Mouse (Mus musculus) right cerebral cortex, postnatal 10 days (tissue): ENCODE data around the gene Gm32802.
"Not testable (repeated sequence)": the region's sequence is repeated elsewhere in the genome, so short reads cannot be mapped to it uniquely, and the experiment has no call there.

Experiments
- DNase-seq, 2 experiments: peaks; one replicate each; pipeline ENCODE4 v3.0.0; 2021; ENCODE audit warnings: low spot score in 2 of 2

Gm32802 gene

GRCm38 (mm10) chr10:118258388-118258787, at the start of gene Gm32802:
Gene Gm32802 (plus strand): TSS chr10:118258688.
- not testable (repeated sequence) for DNase-seq

- not testable (repeated sequence) for DNase-seq
These were observed 42.6 kb upstream of the Gm32802 start for GRCm38 (mm10) chr10:118215719-118216393.

DNA sequence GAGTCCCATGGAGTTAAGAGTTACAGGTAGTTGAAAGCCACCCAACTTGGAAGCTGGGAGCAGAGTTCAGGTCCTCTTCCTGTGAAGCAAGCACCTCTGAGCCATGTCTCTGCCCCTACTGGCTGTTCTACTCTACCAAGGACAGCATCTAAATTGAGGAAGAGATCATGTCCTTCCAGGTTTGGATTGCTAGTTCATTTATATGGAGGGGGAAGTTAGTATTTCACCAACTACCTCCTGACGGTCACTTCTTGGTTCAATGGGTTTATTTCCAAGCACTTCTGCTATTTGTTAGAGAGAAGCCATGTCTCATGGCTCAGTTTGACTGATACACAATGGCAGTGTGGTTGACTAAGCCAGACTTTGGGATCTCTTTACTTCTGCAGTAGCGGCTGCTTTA, 30.9 kb upstream of the Gm32802 start:
- not testable (repeated sequence) for DNase-seq

DNA sequence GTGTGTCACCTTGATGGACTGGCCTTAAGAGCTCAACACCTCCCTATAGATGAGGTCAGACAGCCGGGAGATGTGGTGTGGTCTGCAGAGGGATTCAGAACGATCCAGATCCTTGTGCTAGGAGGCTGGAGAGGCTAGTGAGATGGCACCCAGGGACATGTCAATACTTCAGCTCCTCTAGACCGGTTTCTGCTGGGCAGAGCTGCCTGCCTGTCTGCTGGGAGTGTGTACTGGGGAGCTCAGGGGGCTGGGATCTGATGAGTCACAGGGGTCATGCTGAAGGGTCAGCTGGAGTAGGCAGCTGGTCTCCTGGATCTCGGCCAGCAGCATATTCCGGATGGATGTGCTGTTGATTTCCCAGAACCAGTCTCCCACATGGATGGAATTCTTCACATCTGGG, 25.9 kb upstream of the Gm32802 start:
- not testable (repeated sequence) for DNase-seq

GRCm38 (mm10) chr10:118240680-118241079, 17.8 kb upstream of the Gm32802 start, which contains the start of gene Gm32717:
Gene Gm32717 (minus strand): TSS chr10:118240780.
- not testable (repeated sequence) for DNase-seq

DNA sequence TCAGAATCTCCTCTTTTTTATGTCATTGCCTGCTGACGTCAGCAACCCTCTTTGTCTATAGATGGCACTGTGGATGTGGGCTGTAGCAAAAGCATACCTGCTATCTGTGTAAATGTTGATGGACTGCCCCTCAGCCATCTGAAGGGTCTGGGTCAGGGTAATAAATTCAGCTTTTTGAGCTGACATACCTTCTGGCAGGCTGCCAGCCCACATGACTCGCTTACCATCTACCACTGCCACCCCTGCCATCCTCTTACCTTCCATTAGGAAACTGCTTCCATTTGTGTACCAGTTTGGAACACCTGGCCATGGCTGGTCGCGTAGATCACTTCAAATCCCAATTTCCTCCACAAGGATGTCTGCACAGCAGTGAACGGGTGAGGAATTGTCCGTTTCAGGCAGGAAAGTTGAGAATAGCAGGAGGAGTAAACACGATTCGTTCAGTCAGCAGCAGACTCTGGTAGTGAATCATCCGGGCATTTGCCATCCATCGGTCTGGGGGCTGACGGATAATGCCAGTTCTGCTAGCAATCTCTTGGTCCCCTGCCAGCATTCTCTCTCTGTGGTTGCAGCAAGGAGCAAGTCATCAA, 9.4 kb upstream of the Gm32802 start:
- DNase-seq = peak; percentile 24 to 29

DNA sequence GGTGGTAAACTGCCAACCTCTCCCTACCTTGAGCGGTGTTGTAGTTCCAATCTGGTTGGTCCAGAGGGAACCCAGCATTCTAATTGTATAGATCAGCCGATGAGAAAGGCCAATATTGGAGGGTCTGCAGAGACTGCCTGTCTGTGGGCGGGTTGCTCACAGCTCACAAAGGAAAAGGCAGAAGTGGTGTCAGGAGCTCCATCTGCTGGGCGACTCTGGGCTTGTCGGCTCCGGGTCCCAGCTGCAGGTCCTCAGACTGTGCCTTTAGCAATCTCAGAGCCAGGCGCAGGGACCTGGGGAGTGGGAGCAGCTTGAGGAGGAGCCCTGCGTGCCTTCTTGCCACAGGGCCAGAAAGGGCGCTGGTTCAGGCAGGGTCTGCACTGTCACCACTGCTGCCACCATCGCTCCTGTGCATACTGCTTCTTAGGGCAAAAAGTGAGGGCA, 7.6 kb upstream of the Gm32802 start:
- DNase-seq = peak; percentile 34 to 47

DNA sequence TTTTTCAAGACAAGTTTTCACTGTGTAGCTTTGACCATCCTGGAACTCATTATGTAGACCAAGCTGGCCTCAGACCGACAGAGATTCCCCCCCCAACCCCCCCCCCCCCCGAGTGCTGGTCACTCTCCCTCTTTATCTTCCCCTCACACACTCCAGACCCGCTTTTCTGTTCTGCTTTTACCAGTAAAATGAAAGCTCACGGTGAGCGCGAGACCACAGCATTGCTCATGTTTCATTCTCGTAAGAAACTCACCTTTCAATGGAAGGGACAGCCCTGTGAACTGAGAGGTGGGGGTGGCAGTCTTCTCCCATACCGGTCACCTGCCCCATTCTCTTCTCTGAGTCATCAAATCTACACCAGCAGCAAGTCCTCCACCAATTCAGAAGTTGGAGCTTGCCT, 10.3 kb downstream of the Gm32802 start:
- not testable (repeated sequence) for DNase-seq

- not testable (repeated sequence) for DNase-seq
These were observed 12.9 kb downstream of the Gm32802 start for GRCm38 (mm10) chr10:118271416-118271815.

DNA sequence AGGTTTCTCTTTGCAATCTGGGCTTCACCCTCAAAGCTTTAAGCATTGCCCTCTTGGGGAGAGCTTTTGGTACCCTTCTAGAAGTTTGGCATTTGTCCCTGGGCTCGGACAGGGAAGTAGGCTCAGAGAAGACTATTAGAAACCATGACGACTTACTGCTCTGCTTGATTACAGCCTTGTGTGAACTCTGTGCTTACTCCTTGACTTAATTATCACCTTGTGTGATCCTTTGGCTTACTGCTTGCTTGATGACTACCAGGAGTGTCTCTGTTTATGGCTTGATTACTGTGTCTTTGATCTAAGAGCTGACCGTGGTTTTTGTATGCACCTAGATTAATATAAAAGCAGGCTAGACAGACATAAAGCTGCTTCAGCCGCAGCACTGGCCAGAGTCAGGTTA, 19.6 kb downstream of the Gm32802 start:
- DNase-seq = not testable (repeated sequence)

- DNase-seq = not testable (repeated sequence)
These were observed 24.1 kb downstream of the Gm32802 start for GRCm38 (mm10) chr10:118282565-118282964.

DNA sequence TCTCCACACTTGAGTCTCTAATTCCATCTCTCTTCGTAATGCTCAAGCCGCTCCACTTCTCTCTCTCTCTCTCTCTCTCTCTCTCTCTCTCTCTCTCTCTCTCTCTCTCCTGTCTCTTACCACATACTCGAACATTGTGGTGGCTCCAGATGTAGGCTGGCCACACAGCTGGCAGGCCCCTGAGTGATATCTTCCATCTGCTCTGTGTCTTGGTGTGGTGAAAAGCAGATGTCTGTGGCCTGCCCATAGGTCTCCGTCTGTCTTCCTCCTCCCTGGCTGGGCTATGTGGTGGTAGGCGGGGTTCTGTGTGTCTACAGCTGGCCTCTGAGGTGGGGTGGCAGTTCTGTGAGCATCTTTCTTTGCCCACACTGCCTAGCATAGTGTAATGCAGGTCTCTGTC, 24.5 kb downstream of the Gm32802 start:
- DNase-seq = not testable (repeated sequence)

- DNase-seq = no peak
These were observed 36.5 kb downstream of the Gm32802 start, which contains the start of gene Iltifb for GRCm38 (mm10) chr10:118294938-118295337. Gene Iltifb (minus strand): TSS chr10:118295038.

DNA sequence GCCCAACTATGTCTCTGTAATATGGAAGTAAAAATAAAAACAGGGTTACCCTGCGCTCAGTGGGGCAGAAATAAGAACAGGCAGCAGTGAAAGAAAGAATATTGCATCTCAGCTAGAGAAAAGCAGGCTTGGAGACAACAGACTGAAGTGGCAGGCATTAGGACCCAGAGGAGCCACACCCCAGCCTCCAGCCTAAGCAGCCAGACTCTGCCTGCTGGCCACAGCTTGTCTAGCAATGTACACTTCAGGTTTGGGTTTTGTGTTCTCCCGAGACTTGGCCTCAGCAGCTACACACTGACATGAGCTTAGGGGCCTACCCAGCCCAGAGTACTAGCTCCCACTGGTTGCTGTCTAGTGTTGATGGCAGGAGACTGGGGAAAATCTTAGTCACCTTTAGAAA, 43.6 kb downstream of the Gm32802 start:
- DNase-seq = not testable (repeated sequence)
